Mouse (Mus musculus): Measurements from ENCODE around the gene Foxm1. TPM values are rescaled to one million over a fixed set of nuclear protein-coding genes. Genes with fewer than 3 reads are reported as not detected.

Foxm1 gene
- 0.64 to 2.4 TPM (median 1.4 TPM) in 3 replicates for total RNA-seq (2017)

GRCm38 (mm10) chr6:128362381-128363006, at the start of gene Foxm1, which contains the start of gene Rhno1:
Foxm1 (plus strand) TSS chr6:128362967.
Rhno1 (minus strand) TSS chr6:128362911.
- peak; percentile 69 for ATAC-seq (replicated peaks; ENCODE audit: insufficient number of reproducible peaks, low FRiP score, low TSS enrichment, poor library complexity, severe bottlenecking)

DNA sequence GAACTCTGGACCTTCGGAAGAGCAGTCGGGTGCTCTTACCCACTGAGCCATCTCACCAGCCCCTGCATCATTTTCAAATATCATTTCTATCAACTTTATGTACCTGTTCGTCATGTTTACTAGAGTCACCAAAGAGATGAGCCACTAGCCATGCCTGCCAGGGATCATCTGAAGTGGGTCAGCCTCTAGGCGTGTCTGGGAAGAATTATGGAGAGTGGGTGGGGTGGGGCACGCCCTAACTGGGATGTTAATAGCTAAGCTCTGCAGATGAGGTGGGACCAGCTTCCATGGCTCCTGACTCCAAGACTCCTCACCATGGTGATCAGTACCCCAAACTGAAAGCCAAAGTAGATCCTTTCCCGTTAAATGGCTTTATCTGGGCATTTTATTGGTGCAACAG, 48.0 kb upstream of the Foxm1 start:
- no peak for ATAC-seq (replicated peaks; ENCODE audit: insufficient number of reproducible peaks, low FRiP score, low TSS enrichment, poor library complexity, severe bottlenecking)

DNA sequence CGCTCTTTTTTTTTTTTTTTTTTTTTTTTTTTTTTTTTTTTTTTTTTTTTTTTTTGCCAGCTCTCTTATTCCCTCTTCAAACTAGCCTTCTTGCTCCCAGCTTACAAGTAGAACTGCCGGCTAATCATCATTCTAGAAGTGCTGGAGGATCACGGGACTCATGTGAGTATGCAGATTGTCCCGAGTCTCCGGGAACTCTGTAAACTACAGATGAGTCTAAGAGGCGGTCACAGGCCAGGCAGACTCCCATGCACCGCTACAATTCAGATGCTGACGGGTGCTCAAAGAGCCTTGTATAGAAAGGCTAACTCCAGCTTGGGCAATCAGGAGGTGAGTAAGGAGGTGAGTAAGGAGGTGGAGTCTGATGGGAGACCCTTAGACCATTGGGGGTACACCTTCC, 47.2 kb upstream of the Foxm1 start:
- no peak for ATAC-seq (replicated peaks; ENCODE audit: insufficient number of reproducible peaks, low FRiP score, low TSS enrichment, poor library complexity, severe bottlenecking)

- ATAC-seq (replicated peaks; ENCODE audit: insufficient number of reproducible peaks, low FRiP score, low TSS enrichment, poor library complexity, severe bottlenecking) = peak; percentile 76; the same call in 1 of the 2 replicates
Measured at GRCm38 (mm10) chr6:128318317-128318716, 44.5 kb upstream of the Foxm1 start.

- peak; percentile 58; the same call in 1 of the 2 replicates for ATAC-seq (replicated peaks; ENCODE audit: insufficient number of reproducible peaks, low FRiP score, low TSS enrichment, poor library complexity, severe bottlenecking)
Measured at GRCm38 (mm10) chr6:128334397-128335124, 28.2 kb upstream of the Foxm1 start.

DNA sequence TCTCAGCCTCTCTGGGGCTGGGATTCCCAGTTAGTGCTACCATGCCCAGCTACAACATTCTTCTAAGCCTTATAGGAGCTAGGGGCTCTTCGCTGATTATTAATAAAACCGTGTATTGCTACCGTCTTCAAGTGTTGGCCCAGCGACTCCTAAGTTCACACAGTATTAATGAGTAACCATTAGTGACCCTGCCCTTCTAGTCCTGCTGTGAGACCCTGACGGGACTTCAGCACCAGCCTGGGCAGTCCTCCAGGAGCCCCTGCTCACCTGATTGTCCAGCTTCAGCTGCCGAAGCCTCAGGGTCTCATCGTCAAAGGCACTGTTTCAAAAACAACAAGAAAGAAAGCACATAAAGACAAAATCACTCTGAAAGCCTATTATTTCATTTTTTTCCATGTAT, 25.3 kb upstream of the Foxm1 start:
- ATAC-seq (replicated peaks; ENCODE audit: insufficient number of reproducible peaks, low FRiP score, low TSS enrichment, poor library complexity, severe bottlenecking) = no peak

DNA sequence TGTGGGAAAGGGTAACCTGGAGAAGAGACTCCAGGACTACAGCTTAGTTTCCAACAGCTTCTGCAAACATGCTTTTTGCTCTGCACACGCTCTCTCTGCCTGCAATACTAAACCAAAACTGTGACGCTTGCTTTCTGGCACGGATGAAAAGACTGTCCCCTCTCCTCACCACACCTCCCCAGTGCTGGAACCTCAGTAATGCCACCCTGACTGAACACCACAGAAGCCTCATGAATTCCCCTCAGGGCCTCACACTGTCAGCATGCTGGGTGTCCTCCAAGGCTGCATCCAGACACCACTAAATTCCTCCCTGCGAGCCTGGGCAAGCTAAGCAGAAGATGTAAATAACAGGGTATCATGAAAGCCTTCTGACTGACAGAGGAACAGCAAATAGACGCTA, 23.9 kb upstream of the Foxm1 start:
- no peak for ATAC-seq (replicated peaks; ENCODE audit: insufficient number of reproducible peaks, low FRiP score, low TSS enrichment, poor library complexity, severe bottlenecking)

- no peak for ATAC-seq (replicated peaks; ENCODE audit: insufficient number of reproducible peaks, low FRiP score, low TSS enrichment, poor library complexity, severe bottlenecking)
Measured at GRCm38 (mm10) chr6:128341956-128342723, 20.6 kb upstream of the Foxm1 start.

- peak; percentile 68; the same call in 1 of the 2 replicates for ATAC-seq (replicated peaks; ENCODE audit: insufficient number of reproducible peaks, low FRiP score, low TSS enrichment, poor library complexity, severe bottlenecking)
Measured at GRCm38 (mm10) chr6:128345623-128346022, 17.1 kb upstream of the Foxm1 start.

- no peak for ATAC-seq (replicated peaks; ENCODE audit: insufficient number of reproducible peaks, low FRiP score, low TSS enrichment, poor library complexity, severe bottlenecking)
Measured at GRCm38 (mm10) chr6:128346782-128347181, 16.0 kb upstream of the Foxm1 start.

- ATAC-seq (replicated peaks; ENCODE audit: insufficient number of reproducible peaks, low FRiP score, low TSS enrichment, poor library complexity, severe bottlenecking) = no peak
Measured at GRCm38 (mm10) chr6:128349711-128350110, 13.1 kb upstream of the Foxm1 start.

- ATAC-seq (replicated peaks; ENCODE audit: insufficient number of reproducible peaks, low FRiP score, low TSS enrichment, poor library complexity, severe bottlenecking) = no peak
Measured at GRCm38 (mm10) chr6:128354140-128354539, 8.6 kb upstream of the Foxm1 start.

GRCm38 (mm10) chr6:128355201-128355681, 7.5 kb upstream of the Foxm1 start:
- ATAC-seq (replicated peaks; ENCODE audit: insufficient number of reproducible peaks, low FRiP score, low TSS enrichment, poor library complexity, severe bottlenecking) = no peak

GRCm38 (mm10) chr6:128355726-128356416, 6.9 kb upstream of the Foxm1 start, which contains the start of gene Tulp3:
Tulp3 (minus strand) TSS chr6:128355851.
- peak; percentile 87 for ATAC-seq (replicated peaks; ENCODE audit: insufficient number of reproducible peaks, low FRiP score, low TSS enrichment, poor library complexity, severe bottlenecking)

DNA sequence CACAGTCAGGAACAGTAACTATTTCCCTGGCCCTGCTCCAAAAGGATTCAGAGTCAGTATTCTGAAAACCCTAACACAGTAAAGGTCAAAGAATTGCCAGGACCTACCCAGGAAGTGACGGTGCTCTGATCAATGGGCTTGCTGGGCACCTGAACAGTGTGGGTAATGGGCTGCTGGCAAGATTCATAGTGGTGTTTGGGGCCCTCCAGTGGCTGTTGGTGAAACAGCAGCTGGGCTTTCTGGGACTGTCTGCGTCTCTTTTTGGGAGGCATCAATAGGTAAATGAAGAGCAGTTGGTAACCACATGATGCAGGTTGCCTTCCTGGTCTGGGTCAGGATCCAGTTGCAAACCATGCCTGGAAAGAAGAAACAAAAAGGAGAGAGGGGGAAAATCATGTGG, 3.8 kb upstream of the Foxm1 start:
- 0 out of 2 replicates have a peak, but pooled peaks have one; percentile 23 for ATAC-seq (replicated peaks; ENCODE audit: insufficient number of reproducible peaks, low FRiP score, low TSS enrichment, poor library complexity, severe bottlenecking)

DNA sequence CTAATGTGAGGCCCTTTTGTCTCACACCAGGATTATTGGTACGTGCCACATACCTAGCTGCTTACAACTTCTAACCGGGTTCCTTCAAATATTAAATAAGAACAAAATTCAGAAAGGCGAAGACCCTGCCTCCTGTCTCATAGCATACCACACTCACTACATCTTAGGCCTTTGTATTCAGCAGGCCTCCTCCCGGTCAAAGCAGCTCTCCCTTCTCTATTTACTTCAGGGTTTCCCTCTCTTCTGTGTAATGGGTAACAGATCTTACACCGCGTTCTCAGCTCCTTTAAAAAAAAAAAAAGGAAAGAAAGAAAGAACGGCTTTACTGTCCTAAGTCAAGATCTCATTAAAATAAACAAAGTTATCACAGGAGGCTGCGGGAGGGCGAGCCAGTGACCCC, 866 bp upstream of the Foxm1 start:
- no peak for ATAC-seq (replicated peaks; ENCODE audit: insufficient number of reproducible peaks, low FRiP score, low TSS enrichment, poor library complexity, severe bottlenecking)

DNA sequence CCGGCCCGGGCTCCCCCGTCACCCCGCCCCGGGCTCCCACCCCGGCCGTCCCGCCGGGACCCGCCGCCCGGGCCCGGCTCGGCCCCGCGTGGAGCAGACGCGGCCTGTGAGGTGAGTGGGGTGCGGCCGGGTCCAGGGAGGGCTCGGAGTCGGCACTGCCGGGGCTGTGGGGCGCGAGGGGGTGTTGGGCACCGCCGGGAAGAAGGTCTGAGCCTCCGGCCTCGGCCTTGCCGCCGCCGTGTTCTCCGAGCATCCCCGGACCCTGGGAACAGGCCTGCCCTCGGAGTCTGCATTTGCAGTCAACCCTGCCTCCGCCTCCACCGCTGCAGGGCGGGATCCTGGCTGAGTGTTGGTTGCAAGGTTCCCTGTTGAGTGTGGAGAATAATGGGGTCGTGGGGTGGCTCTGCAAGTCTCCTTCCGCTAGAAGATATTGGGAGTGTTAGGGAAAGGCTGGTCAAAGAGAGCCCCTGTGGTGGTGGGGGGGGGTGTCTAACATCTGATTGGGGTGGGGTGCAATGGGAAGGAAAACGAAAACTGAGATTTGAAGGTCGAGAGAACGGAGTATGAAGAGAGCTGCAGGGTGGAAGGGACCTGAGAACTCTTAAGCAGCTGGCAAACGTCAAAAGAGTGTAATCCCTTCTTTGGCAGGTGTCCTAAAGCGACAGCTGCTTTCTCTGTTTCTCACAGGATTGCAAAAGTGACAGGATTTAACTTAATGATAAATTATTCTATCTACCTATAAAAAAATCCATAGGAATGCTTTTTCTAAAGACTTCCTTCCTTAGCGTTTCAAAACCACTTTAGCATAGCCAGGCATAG, 449 bp downstream of the Foxm1 start:
- ATAC-seq (replicated peaks; ENCODE audit: insufficient number of reproducible peaks, low FRiP score, low TSS enrichment, poor library complexity, severe bottlenecking) = no peak

GRCm38 (mm10) chr6:128364721-128365120, 2.0 kb downstream of the Foxm1 start:
- ATAC-seq (replicated peaks; ENCODE audit: insufficient number of reproducible peaks, low FRiP score, low TSS enrichment, poor library complexity, severe bottlenecking) = no peak

Measured in monocyte, adult 5-6 weeks (primary cell).